Mouse (Mus musculus) T-helper 17 cell (primary cell): ENCODE results near the gene Zfp428.

Source experiments
- in situ Hi-C, 2 experiments: fragments of 300-600 bp; cut with MboI, MseI; formaldehyde crosslinking; loops; 1 replicate in 1 of 2; 2 replicates in 1 of 2; pipeline ENCODE4 v1.15.1; 2025; ENCODE audit warnings: high pct_unique_total_duplicates in 2 of 2

Gene Zfp428

GRCm38 (mm10) chr7:24506838-24507725 lies at the start of gene Zfp428:
Gene Zfp428 (plus strand): TSS chr7:24507006.
- in situ Hi-C loops: no loop called here

- in situ Hi-C loops: loop anchor here in 1 of 2 experiments (5.0 kb wide), 1 partner anchor 91 kb away; no protein-coding TSS in a partner anchor
Observed at GRCm38 (mm10) chr7:24457726-24458370, 49.0 kb upstream of the Zfp428 start.

- in situ Hi-C loops: loop anchor here in 1 of 2 experiments (5.0 kb wide), 1 partner anchor 92 kb away; no protein-coding TSS in a partner anchor
Observed at GRCm38 (mm10) chr7:24459440-24459839, 47.4 kb upstream of the Zfp428 start.

- in situ Hi-C loops: loop anchor here in 1 of 2 experiments (5.0 kb wide), 1 partner anchor 93 kb away; no protein-coding TSS in a partner anchor
Observed at GRCm38 (mm10) chr7:24459843-24460242, 47.0 kb upstream of the Zfp428 start.

GRCm38 (mm10) chr7:24461376-24462051 lies 45.3 kb upstream of the Zfp428 start:
- in situ Hi-C loops: no loop called here

GRCm38 (mm10) chr7:24462388-24463319 lies 44.2 kb upstream of the Zfp428 start, which contains the start of gene Plaur:
Gene Plaur (plus strand): TSS chr7:24462484.
- in situ Hi-C loops: no loop called here

- in situ Hi-C loops: no loop called here
Observed at GRCm38 (mm10) chr7:24466835-24467234, 40.0 kb upstream of the Zfp428 start.

GRCm38 (mm10) chr7:24467886-24468285 lies 38.9 kb upstream of the Zfp428 start:
- in situ Hi-C loops: no loop called here

GRCm38 (mm10) chr7:24469126-24469525 lies 37.7 kb upstream of the Zfp428 start:
- in situ Hi-C loops: no loop called here

- in situ Hi-C loops: no loop called here
Observed at GRCm38 (mm10) chr7:24470356-24470755, 36.5 kb upstream of the Zfp428 start.

GRCm38 (mm10) chr7:24472442-24472841 lies 34.4 kb upstream of the Zfp428 start:
- in situ Hi-C loops: no loop called here

GRCm38 (mm10) chr7:24472937-24473336 lies 33.9 kb upstream of the Zfp428 start:
- in situ Hi-C loops: no loop called here

GRCm38 (mm10) chr7:24473913-24474529 lies 32.8 kb upstream of the Zfp428 start:
- in situ Hi-C loops: no loop called here

GRCm38 (mm10) chr7:24474811-24475506 lies 31.8 kb upstream of the Zfp428 start:
- in situ Hi-C loops: loop anchor here in 1 of 2 experiments (5.0 kb wide), 1 partner anchor 38 kb away; no protein-coding TSS in a partner anchor

GRCm38 (mm10) chr7:24476338-24476737 lies 30.5 kb upstream of the Zfp428 start:
- in situ Hi-C loops: loop anchor here in 1 of 2 experiments (5.0 kb wide), 1 partner anchor 39 kb away; no protein-coding TSS in a partner anchor

GRCm38 (mm10) chr7:24476856-24477255 lies 29.9 kb upstream of the Zfp428 start:
- in situ Hi-C loops: loop anchor here in 1 of 2 experiments (5.0 kb wide), 1 partner anchor 40 kb away; no protein-coding TSS in a partner anchor

GRCm38 (mm10) chr7:24478911-24479310 lies 27.9 kb upstream of the Zfp428 start:
- in situ Hi-C loops: loop anchor here in 1 of 2 experiments (5.0 kb wide), 1 partner anchor 42 kb away; no protein-coding TSS in a partner anchor

- in situ Hi-C loops: loop anchor here in 1 of 2 experiments (5.0 kb wide), 1 partner anchor 42 kb away; no protein-coding TSS in a partner anchor
Observed at GRCm38 (mm10) chr7:24479685-24480084, 27.1 kb upstream of the Zfp428 start.
